Mouse (Mus musculus) heart, postnatal 0 days (tissue): ENCODE measurements around the gene Tmem91.

Source experiments
- CTCF ChIP-seq: IDR thresholded peaks from 2 replicates; pipeline ENCODE4 v1.5.1; 2016; ENCODE audit warnings: antibody characterized with exemption, control low read depth, low read depth
- EP300 ChIP-seq: IDR thresholded peaks from 2 replicates; pipeline ENCODE4 v1.6.1; 2016; ENCODE audit warnings: antibody characterized with exemption, low read depth

- TF ChIP-seq EP300 (no peak), CTCF (no peak)
Measured at GRCm38 (mm10) chr7:25666381-25666780, 8.6 kb downstream of the Tmem91 start.
